Mouse (Mus musculus) splenic B cell, adult 2 months (primary cell): Measurements from ENCODE around the gene Palm3.

Experiments used
- DNase-seq: peaks from one replicate; pipeline ENCODE4 v3.0.0-alpha.2; 2011; ENCODE audit warnings: low read depth, low spot score
- H3K27me3 ChIP-seq: 2 replicates; pipeline ENCODE4 v1.6.1; 2012; ENCODE audit warnings: mild to moderate bottlenecking, low read length, moderate library complexity, mixed read lengths; ENCODE audit not compliant: control insufficient read depth, poor library complexity, insufficient read depth, severe bottlenecking
- H3K36me3 ChIP-seq: 2 replicates; pipeline ENCODE4 v1.6.1; 2012; ENCODE audit warnings: mild to moderate bottlenecking, low read length, moderate library complexity, mixed read lengths; ENCODE audit not compliant: control insufficient read depth, poor library complexity, insufficient read depth, severe bottlenecking

The Palm3 gene

GRCm38 (mm10) chr8:84059226-84059625 is 38.0 kb downstream of the Palm3 start:
- Histone ChIP-seq H3K36me3 (no peaks in the 10 kb centered on the region), H3K27me3 (no peaks in the 10 kb centered on the region)
- DNase-seq: no peak

- H3K27me3 ChIP-seq: no peaks in the 10 kb centered on the region
- DNase-seq: no peak
- H3K36me3 ChIP-seq: no peaks in the 10 kb centered on the region
Observed at GRCm38 (mm10) chr8:84060245-84060644, 39.0 kb downstream of the Palm3 start.

- peak; percentile 77 for DNase-seq
- Histone ChIP-seq H3K27me3 (no peaks in the 10 kb centered on the region), H3K36me3 (no peaks in the 10 kb centered on the region)
Observed at GRCm38 (mm10) chr8:84063861-84064610, 42.8 kb downstream of the Palm3 start.

GRCm38 (mm10) chr8:84065037-84065436 is 43.8 kb downstream of the Palm3 start, which contains the start of gene Gm10643:
Gm10643 (minus strand) TSS chr8:84065137.
- H3K36me3 ChIP-seq: no peaks in the 10 kb centered on the region
- no peak for DNase-seq
- H3K27me3 ChIP-seq: no peaks in the 10 kb centered on the region

GRCm38 (mm10) chr8:84065457-84066072 is 44.3 kb downstream of the Palm3 start:
- DNase-seq: no peak
- Histone ChIP-seq H3K27me3 (no peaks in the 10 kb centered on the region), H3K36me3 (no peaks in the 10 kb centered on the region)

GRCm38 (mm10) chr8:84066291-84066930 is 45.1 kb downstream of the Palm3 start, which contains the start of gene Rfx1:
Rfx1 (plus strand) TSS chr8:84066834.
- DNase-seq: peak; percentile 100
- H3K27me3 ChIP-seq: no peaks in the 10 kb centered on the region
- no peaks in the 10 kb centered on the region for H3K36me3 ChIP-seq

- Histone ChIP-seq H3K27me3 (no peaks in the 10 kb centered on the region), H3K36me3 (no peaks in the 10 kb centered on the region)
Observed at GRCm38 (mm10) chr8:84067047-84067573, 45.8 kb downstream of the Palm3 start.

DNA sequence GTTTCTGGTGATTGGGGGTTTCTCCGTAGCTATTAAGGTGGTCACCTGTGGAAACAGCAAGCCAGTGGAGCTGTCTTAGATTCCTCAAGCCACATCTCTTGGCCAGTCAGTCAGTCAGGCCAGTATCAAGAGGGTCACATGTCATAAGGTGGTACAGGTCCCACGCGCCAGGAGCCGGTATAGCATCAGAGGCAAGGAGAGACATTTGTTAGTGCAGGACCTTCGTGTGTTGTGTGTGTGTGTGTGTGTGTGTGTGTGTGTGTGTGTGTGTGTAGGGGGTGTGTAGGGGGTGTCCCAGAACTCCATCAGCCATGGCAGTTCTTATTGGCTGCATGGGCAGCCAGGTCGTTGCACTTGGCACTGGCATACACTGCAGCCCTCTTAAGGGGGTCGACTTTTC is 46.6 kb downstream of the Palm3 start:
- H3K27me3 ChIP-seq: no peaks in the 10 kb centered on the region
- DNase-seq: no peak

More at GRCm38 (mm10) chr8:84067047-84067573, 45.8 kb downstream of the Palm3 start:
- DNase-seq: peak; percentile 95

DNA sequence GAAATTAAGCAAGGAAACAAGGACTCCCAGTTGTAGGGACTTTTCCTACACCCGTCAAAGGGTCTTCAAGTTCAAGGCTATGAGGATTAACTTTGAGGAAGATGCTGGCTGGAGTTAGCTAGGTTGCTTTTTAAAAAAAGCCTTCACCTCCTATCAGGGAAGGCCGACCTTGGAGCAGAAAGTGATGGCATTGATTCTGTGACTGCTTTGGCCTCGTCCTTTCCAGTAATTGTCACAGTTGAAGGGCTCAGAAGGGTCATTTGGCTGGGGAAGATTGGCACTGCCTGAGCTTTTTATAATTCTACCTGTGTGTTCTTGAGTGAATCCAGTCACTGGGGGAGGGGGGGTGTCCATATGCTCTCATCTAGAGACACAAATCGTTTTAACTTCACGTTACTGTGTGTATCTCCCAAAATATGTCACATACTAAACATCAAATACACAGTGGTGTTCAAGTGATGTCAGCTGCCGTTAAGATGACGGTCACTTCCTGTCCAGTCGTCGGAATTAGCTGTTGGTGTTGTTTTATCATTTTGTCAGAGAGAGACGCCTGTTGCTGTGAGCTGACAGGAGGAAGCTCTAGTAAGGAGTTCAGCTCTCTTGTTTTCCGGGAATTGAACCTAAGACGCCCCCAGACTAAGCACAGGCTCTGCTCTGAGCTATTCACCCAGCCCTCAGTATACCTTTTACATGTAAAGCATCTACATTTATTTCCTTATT is 47.2 kb downstream of the Palm3 start:
- no peak for DNase-seq
- Histone ChIP-seq H3K36me3 (no peaks in the 10 kb centered on the region), H3K27me3 (no peaks in the 10 kb centered on the region)

More for the DNA sequence above, 46.6 kb downstream of the Palm3 start:
- no peaks in the 10 kb centered on the region for H3K36me3 ChIP-seq

DNA sequence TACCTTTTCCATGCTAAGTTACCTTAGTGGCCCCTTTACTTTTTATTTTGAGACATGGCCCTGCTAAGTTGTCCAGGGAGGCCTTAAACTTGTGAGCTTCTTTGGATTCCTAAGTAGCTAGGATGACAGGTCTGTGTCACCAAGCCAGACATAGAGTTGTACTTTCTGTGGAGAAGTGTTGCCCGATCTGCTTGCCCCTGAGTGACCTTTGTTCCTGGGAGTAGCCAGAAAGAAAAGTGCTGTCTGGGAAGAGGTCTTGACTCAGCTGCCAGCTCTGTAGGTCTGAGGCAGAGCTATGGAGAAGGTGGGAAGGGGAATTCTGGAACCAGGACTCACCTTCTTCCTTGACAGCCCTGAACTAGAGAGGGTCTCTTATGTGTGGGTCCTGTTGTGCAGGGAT is 47.9 kb downstream of the Palm3 start:
- no peak for DNase-seq
- H3K36me3 ChIP-seq: no peaks in the 10 kb centered on the region
- H3K27me3 ChIP-seq: no peaks in the 10 kb centered on the region

DNA sequence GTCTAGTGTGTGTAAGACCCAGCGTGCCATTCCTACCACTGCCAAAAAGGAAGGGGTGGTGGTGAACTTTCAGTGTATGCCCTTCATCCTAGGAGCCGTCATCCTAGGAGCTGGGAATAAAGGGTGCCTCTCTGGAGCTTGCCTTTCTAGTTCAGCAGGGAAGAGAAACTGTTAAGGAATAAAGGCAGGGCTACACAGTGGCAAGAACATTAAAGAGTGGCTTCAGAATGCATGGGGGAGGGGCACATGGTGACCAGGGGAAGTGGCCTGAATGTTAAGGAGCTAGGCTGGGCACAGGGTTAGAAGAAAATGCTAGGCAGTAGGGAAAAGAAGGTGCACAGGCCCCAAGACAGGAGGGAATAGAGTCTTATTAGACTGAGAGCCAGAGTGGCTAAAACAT is 48.5 kb downstream of the Palm3 start:
- Histone ChIP-seq H3K27me3 (no peaks in the 10 kb centered on the region), H3K36me3 (no peaks in the 10 kb centered on the region)
- DNase-seq: no peak

- H3K27me3 ChIP-seq: no peaks in the 10 kb centered on the region
- no peak for DNase-seq
- H3K36me3 ChIP-seq: no peaks in the 10 kb centered on the region
Observed at GRCm38 (mm10) chr8:84070241-84070640, 49.0 kb downstream of the Palm3 start.

- no peaks in the 10 kb centered on the region for H3K27me3 ChIP-seq
- DNase-seq: no peak
- no peaks in the 10 kb centered on the region for H3K36me3 ChIP-seq
Observed at GRCm38 (mm10) chr8:84070667-84071066, 49.4 kb downstream of the Palm3 start.

- Histone ChIP-seq H3K36me3 (no peaks in the 10 kb centered on the region), H3K27me3 (no peaks in the 10 kb centered on the region)
- DNase-seq: no peak
Observed at GRCm38 (mm10) chr8:84071921-84072320, 50.6 kb downstream of the Palm3 start.
